Mouse (Mus musculus) kidney, adult 9 months (tissue): ENCODE measurements at regions not wholly inside any gene's neighbourhood (a gene's known extent, or its start where the extent isn't known, plus 50 kb on each side); places are given as distances from the start of the nearest gene placed in this dataset.

Experiments
- DNase-seq: peaks from one replicate; pipeline ENCODE4 v3.0.0; 2022

GRCm38 (mm10) chr8:97477098-97477457 lies 1588.7 kb upstream of the Got2 start:
- no peak for DNase-seq

- DNase-seq, result no peak
Measured at GRCm38 (mm10) chr8:97476430-97477097, 1588.2 kb upstream of the Got2 start.

GRCm38 (mm10) chr8:97473326-97473725 lies 1585.0 kb upstream of the Got2 start:
- DNase-seq, result no peak

GRCm38 (mm10) chr8:97461478-97461877 lies 1573.1 kb upstream of the Got2 start:
- no peak for DNase-seq

GRCm38 (mm10) chr8:97447696-97448095 lies 1559.3 kb upstream of the Got2 start:
- DNase-seq, result peak; percentile 15

- DNase-seq, result no peak
Measured at GRCm38 (mm10) chr8:97441483-97441882, 1553.1 kb upstream of the Got2 start.

GRCm38 (mm10) chr8:97433584-97433983 lies 1545.2 kb upstream of the Got2 start:
- DNase-seq, result peak; percentile 15

- no peak for DNase-seq
Measured at GRCm38 (mm10) chr8:97431467-97431866, 1543.1 kb upstream of the Got2 start.

- DNase-seq, result no peak
Measured at GRCm38 (mm10) chr8:97422331-97422730, 1534.0 kb upstream of the Got2 start.

GRCm38 (mm10) chr8:97414742-97415141 lies 1526.4 kb upstream of the Got2 start:
- DNase-seq, result no peak

- no peak for DNase-seq
Measured at GRCm38 (mm10) chr8:97403308-97403707, 1515.0 kb upstream of the Got2 start.

GRCm38 (mm10) chr8:97397327-97397719 lies 1509.0 kb upstream of the Got2 start:
- no peak for DNase-seq

GRCm38 (mm10) chr8:97396634-97397326 lies 1508.4 kb upstream of the Got2 start:
- no peak for DNase-seq

- no peak for DNase-seq
Measured at GRCm38 (mm10) chr8:97389651-97390050, 1501.3 kb upstream of the Got2 start.

- DNase-seq, result no peak
Measured at GRCm38 (mm10) chr8:97389149-97389548, 1500.8 kb upstream of the Got2 start.

GRCm38 (mm10) chr8:97374911-97375771 lies 1486.8 kb upstream of the Got2 start:
- no peak for DNase-seq

GRCm38 (mm10) chr8:97346630-97347029 lies 1458.3 kb upstream of the Got2 start:
- no peak for DNase-seq

- DNase-seq, result no peak
Measured at GRCm38 (mm10) chr8:97315497-97315896, 1427.2 kb upstream of the Got2 start.

GRCm38 (mm10) chr8:97308304-97308703 lies 1420.0 kb upstream of the Got2 start:
- DNase-seq, result no peak

- DNase-seq, result no peak
Measured at GRCm38 (mm10) chr8:97270582-97270981, 1382.2 kb upstream of the Got2 start.

GRCm38 (mm10) chr8:97260964-97261363 lies 1372.6 kb upstream of the Got2 start:
- no peak for DNase-seq

- no peak for DNase-seq
Measured at GRCm38 (mm10) chr8:97254169-97254568, 1365.8 kb upstream of the Got2 start.

GRCm38 (mm10) chr8:97252232-97252631 lies 1363.9 kb upstream of the Got2 start:
- DNase-seq, result peak; percentile 75

- DNase-seq, result peak; percentile 47
Measured at GRCm38 (mm10) chr8:97251458-97251865, 1363.1 kb upstream of the Got2 start.
